Mouse (Mus musculus) fat pad, adult 2 months (tissue): ENCODE measurements at regions not wholly inside any gene's neighbourhood (a gene's known extent, or its start where the extent isn't known, plus 50 kb on each side); places are given as distances from the start of the nearest gene placed in this dataset.

Experiments used
- DNase-seq: peaks from one replicate; pipeline ENCODE4 v3.0.0-alpha.2; 2011; ENCODE audit warnings: low read depth, low spot score; ENCODE audit errors: extremely low read depth

- DNase-seq: no peak
These were observed 60.8 kb downstream of the Rpusd4 start for GRCm38 (mm10) chr9:35328503-35328902.

GRCm38 (mm10) chr9:35330386-35330785 lies 62.7 kb downstream of the Rpusd4 start:
- DNase-seq: no peak

GRCm38 (mm10) chr9:35331241-35331680 lies 63.6 kb downstream of the Rpusd4 start:
- DNase-seq: no peak

- no peak for DNase-seq
These were observed 65.3 kb downstream of the Rpusd4 start for GRCm38 (mm10) chr9:35332688-35333630.

- no peak for DNase-seq
These were observed 66.0 kb downstream of the Rpusd4 start for GRCm38 (mm10) chr9:35333631-35334005.

GRCm38 (mm10) chr9:35334536-35334935 lies 66.9 kb downstream of the Rpusd4 start:
- DNase-seq: no peak

- no peak for DNase-seq
These were observed 67.5 kb downstream of the Rpusd4 start for GRCm38 (mm10) chr9:35335181-35335580.

GRCm38 (mm10) chr9:35335888-35336700 lies 68.4 kb downstream of the Rpusd4 start:
- DNase-seq: no peak

- no peak for DNase-seq
These were observed 69.0 kb downstream of the Rpusd4 start for GRCm38 (mm10) chr9:35336701-35337055.

- DNase-seq: no peak
These were observed 71.2 kb downstream of the Rpusd4 start for GRCm38 (mm10) chr9:35338858-35339257.

GRCm38 (mm10) chr9:35339492-35340262 lies 72.0 kb downstream of the Rpusd4 start:
- DNase-seq: no peak

- DNase-seq: no peak
These were observed 72.6 kb downstream of the Rpusd4 start for GRCm38 (mm10) chr9:35340263-35340573.

GRCm38 (mm10) chr9:35340811-35341210 lies 73.1 kb downstream of the Rpusd4 start:
- no peak for DNase-seq

GRCm38 (mm10) chr9:35341386-35341785 lies 73.7 kb downstream of the Rpusd4 start:
- DNase-seq: no peak

- DNase-seq: no peak
These were observed 74.8 kb downstream of the Rpusd4 start for GRCm38 (mm10) chr9:35342436-35342835.

- DNase-seq: no peak
These were observed 75.7 kb downstream of the Rpusd4 start for GRCm38 (mm10) chr9:35343336-35343735.

- no peak for DNase-seq
These were observed 76.6 kb upstream of the Cdon start for GRCm38 (mm10) chr9:35344374-35344773.

- DNase-seq: no peak
These were observed 74.5 kb upstream of the Cdon start for GRCm38 (mm10) chr9:35346378-35346777.

- DNase-seq: no peak
These were observed 70.8 kb upstream of the Cdon start for GRCm38 (mm10) chr9:35350046-35350552.

- no peak for DNase-seq
These were observed 69.4 kb upstream of the Cdon start for GRCm38 (mm10) chr9:35351576-35351975.

- DNase-seq: no peak
These were observed 66.2 kb upstream of the Cdon start for GRCm38 (mm10) chr9:35354652-35355130.
